Mouse (Mus musculus) embryo, embryonic 9.5 days (tissue): ENCODE results near the gene Pakap.

Source experiments
- DNase-seq: peaks from one replicate; pipeline ENCODE4 v3.0.0-alpha.2; 2017; ENCODE audit errors: extremely low spot score

Pakap gene

GRCm38 (mm10) chr4:57715849-57716248, 147.9 kb downstream of the Pakap start:
- DNase-seq, result no peak

GRCm38 (mm10) chr4:57716735-57717134, 148.8 kb downstream of the Pakap start:
- DNase-seq, result peak; percentile 29

- DNase-seq, result no peak
Measured at GRCm38 (mm10) chr4:57717354-57717753, 149.4 kb downstream of the Pakap start, which contains the start of gene Akap2. Gene Akap2, plus strand, starts transcription at chr4:57717657.

GRCm38 (mm10) chr4:57719370-57719769, 151.4 kb downstream of the Pakap start:
- no peak for DNase-seq

GRCm38 (mm10) chr4:57720869-57721361, 152.9 kb downstream of the Pakap start:
- peak; percentile 15 for DNase-seq

- DNase-seq, result no peak
Measured at GRCm38 (mm10) chr4:57722296-57722695, 154.3 kb downstream of the Pakap start.

- no peak for DNase-seq
Measured at GRCm38 (mm10) chr4:57723659-57724058, 155.7 kb downstream of the Pakap start.

- DNase-seq, result no peak
Measured at GRCm38 (mm10) chr4:57725569-57725968, 157.6 kb downstream of the Pakap start.

GRCm38 (mm10) chr4:57728611-57729183, 160.7 kb downstream of the Pakap start:
- no peak for DNase-seq

- no peak for DNase-seq
Measured at GRCm38 (mm10) chr4:57730047-57730446, 162.1 kb downstream of the Pakap start.

GRCm38 (mm10) chr4:57730801-57731598, 163.0 kb downstream of the Pakap start:
- DNase-seq, result no peak

GRCm38 (mm10) chr4:57732351-57732750, 164.4 kb downstream of the Pakap start:
- no peak for DNase-seq

GRCm38 (mm10) chr4:57733445-57733844, 165.5 kb downstream of the Pakap start:
- no peak for DNase-seq

GRCm38 (mm10) chr4:57735426-57735825, 167.4 kb downstream of the Pakap start:
- DNase-seq, result no peak

- no peak for DNase-seq
Measured at GRCm38 (mm10) chr4:57738856-57739552, 171.0 kb downstream of the Pakap start.

- DNase-seq, result no peak
Measured at GRCm38 (mm10) chr4:57743325-57743929, 175.4 kb downstream of the Pakap start.

GRCm38 (mm10) chr4:57750651-57751050, 182.7 kb downstream of the Pakap start:
- no peak for DNase-seq

- DNase-seq, result no peak
Measured at GRCm38 (mm10) chr4:57751054-57751453, 183.1 kb downstream of the Pakap start.

GRCm38 (mm10) chr4:57751566-57751965, 183.6 kb downstream of the Pakap start:
- DNase-seq, result no peak

- no peak for DNase-seq
Measured at GRCm38 (mm10) chr4:57755085-57755484, 187.1 kb downstream of the Pakap start.

GRCm38 (mm10) chr4:57757997-57758396, 190.0 kb downstream of the Pakap start:
- DNase-seq, result no peak

GRCm38 (mm10) chr4:57762424-57762823, 194.4 kb downstream of the Pakap start:
- no peak for DNase-seq
